Mouse (Mus musculus) heart, adult 2 months (tissue): ENCODE data around the gene Rrn3. TPM values are rescaled to one million over a fixed set of nuclear protein-coding genes. Genes with fewer than 3 reads are reported as not detected.
"Not testable (repeated sequence)": the region's sequence is repeated elsewhere in the genome, so short reads cannot be mapped to it uniquely, and the experiment has no call there.

ENCODE experiments used
- DNase-seq, 2 experiments: peaks; one replicate each; pipeline ENCODE4 v3.0.0; 2021
- H3K27ac ChIP-seq: fragments of 200-600 bp; 2 replicates; pipeline ENCODE4 v1.8.1; 2022
- H3K27me3 ChIP-seq: fragments of 200-500 bp; 2 replicates; pipeline ENCODE4 v1.6.1; 2012; ENCODE audit warnings: mild to moderate bottlenecking, low read length, inconsistent platforms, mixed read lengths; ENCODE audit not compliant: control insufficient read depth, insufficient read depth
- H3K36me3 ChIP-seq: fragments of 200-500 bp; 2 replicates; pipeline ENCODE4 v1.6.1; 2012; ENCODE audit warnings: low read length, inconsistent platforms; ENCODE audit not compliant: control insufficient read depth, insufficient read depth
- H3K4me1 ChIP-seq: fragments of 200-500 bp; 2 replicates; pipeline ENCODE4 v1.6.1; 2011; ENCODE audit warnings: low read length; ENCODE audit not compliant: control insufficient read depth, insufficient read depth
- H3K4me3 ChIP-seq: fragments of 200-600 bp; 2 replicates; pipeline ENCODE4 v1.8.1; 2022
- H3K79me2 ChIP-seq: fragments of 200-500 bp; replicated peaks from 2 replicates; pipeline ENCODE4 v1.6.1; 2012; ENCODE audit warnings: mild to moderate bottlenecking, inconsistent platforms, low read length, moderate library complexity, mixed read lengths; ENCODE audit not compliant: control insufficient read depth, insufficient read depth
- H3K9ac ChIP-seq: fragments of 200-500 bp; 2 replicates; pipeline ENCODE4 v1.6.1; 2012; ENCODE audit warnings: low read depth, mild to moderate bottlenecking, control low read depth, inconsistent platforms, low read length, mixed read lengths
- CTCF ChIP-seq: fragments of 200-600 bp; IDR thresholded peaks from 2 replicates; pipeline ENCODE4 v1.8.1; 2022; ENCODE audit warnings: antibody characterized with exemption, mild to moderate bottlenecking, moderate library complexity
- EP300 ChIP-seq: fragments of 200-500 bp; IDR thresholded peaks from 2 replicates; pipeline ENCODE4 v1.6.1; 2011; ENCODE audit warnings: low read depth, low read length, control low read depth; ENCODE audit not compliant: insufficient read depth
- POLR2A ChIP-seq: fragments of 200-500 bp; IDR thresholded peaks from 2 replicates; pipeline ENCODE4 v1.6.1; 2011; ENCODE audit warnings: mild to moderate bottlenecking, low read depth, low read length, control low read depth; ENCODE audit not compliant: insufficient read depth
- WGBS: fragments of 180-500 bp; shearing (Covaris S2); methylation state at CpG from one replicate; pipeline ENCODE4 v1.1.7; 2018; 5-methylcytosine and 5-hydroxymethylcytosine counted together
- intact Hi-C: fragments of 180-260 bp; cut with DNase I; formaldehyde crosslinking; loops from one replicate; pipeline ENCODE4 v1.15.1; 2025
- long read RNA-seq: library from polyadenylated mRNA; stranded (forward); transcript quantifications from one replicate; pipeline ENCODE4 v2.0.0, GENCODE M21; 2021
- polyA plus RNA-seq: library from polyadenylated mRNA; depleted of rRNA; stranded (reverse); fragments of >200 nt; gene quantifications from 2 replicates; pipeline ENCODE4 v1.2.3, GENCODE M21; 2012; rRNA removed
- total RNA-seq, 2 experiments: library from RNA; stranded (reverse); gene quantifications; 2 replicates each; pipeline ENCODE4 v1.2.3; 2021

The Rrn3 gene
- total RNA-seq (10 to 100 TPM; 37.9 to 38.3 TPM), polyA plus RNA-seq (17.2 and 25.4 TPM in 2 replicates)
- long read RNA-seq, transcript Rrn3-201 (18 exons, 3,582 nt) = major isoform, 47 of 55 reads
- long read RNA-seq, partial matches to known transcripts = 3 of 55 reads
- long read RNA-seq, other reads (novel, unspliced or antisense) = 5 of 55 reads

DNA sequence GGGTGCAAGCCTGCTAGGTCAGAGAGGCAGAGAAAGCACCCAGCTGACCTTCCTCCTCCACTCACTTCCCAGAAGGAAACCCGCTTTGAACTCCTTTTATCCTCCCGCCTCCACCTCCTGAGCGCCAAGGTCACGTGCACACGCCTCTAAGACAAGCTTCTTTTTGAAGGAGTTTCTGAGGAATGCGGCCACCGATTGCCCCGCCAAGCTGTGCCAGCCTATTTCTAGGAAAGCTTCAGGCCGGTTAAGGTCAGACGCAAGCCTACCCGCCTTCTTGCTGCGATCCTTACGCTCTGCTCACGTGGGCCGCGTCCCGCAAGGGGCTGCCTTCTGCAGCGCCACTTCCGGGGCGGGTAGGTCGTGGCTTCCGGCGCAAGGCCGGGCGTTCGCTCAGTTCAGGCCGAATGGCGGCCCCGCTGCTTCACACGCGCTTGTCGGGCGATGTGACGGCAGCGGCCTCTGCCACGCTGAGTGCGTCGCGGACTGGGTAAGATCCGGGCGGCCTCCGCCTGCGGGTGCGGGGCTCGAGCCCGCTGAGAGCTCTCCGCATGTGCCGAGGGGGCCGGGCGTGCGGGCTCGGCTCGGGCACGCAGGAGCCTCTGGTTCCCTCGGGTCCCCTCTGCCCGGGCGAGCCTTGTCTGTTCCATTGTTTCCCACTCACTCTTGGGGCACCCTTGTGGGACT, at the start of gene Rrn3:
Gene Rrn3 (plus strand): TSS at position 356 of the 684 bp plus-strand sequence.
- intact Hi-C loops = loop anchor here (1.0 to 5.0 kb wide), 3 partner anchors 26 to 108 kb away; partner anchors contain the start of genes 3110001I22Rik, Bfar and Ntan1
- DNase-seq = peak; percentile 92 to 93
- TF ChIP-seq POLR2A (peak; percentile 96), EP300 (peak; percentile 59; the same call in 1 of the 2 replicates), CTCF (0 out of 2 replicates have a peak, but pooled peaks have one; percentile 10)

DNA sequence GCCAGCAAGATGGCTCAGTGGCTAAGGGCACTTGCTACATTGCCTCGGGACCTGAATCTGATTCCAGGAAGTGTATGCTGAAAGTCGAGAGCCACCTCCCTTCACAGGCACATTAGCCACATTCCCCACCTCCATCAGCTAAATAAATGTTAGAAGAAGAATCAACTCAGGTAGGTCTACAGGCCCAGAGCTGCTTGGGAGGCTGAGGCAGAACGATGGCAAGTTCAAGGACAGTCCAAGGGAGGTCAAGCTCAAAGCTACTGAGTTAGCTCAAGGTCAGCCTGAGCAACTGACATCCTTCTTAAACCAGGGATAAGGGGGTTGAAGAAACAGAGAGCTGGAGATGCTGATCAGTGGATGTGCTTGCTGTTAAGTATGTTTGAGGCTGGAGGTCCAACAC, 47.7 kb upstream of the Rrn3 start:
- TF ChIP-seq CTCF (no peak), EP300 (no peak), POLR2A (no peak)
- Histone ChIP-seq H3K79me2 (no peaks in the 10 kb centered on the region), H3K27me3 (no peaks in the 10 kb centered on the region), H3K4me3 (no peak overlapping the region), H3K27ac (no peak overlapping the region), H3K36me3 (no peaks in the 10 kb centered on the region), H3K4me1 (no peaks in the 10 kb centered on the region), H3K9ac (no peak overlapping the region)
- intact Hi-C loops = loop anchor here (5.0 to 10.0 kb wide), 4 partner anchors 90 to 618 kb away; no protein-coding TSS in a partner anchor
- DNase-seq = no peak
- 77% methylated on average over 3 of the region's 3 CpGs for WGBS

More for the DNA sequence above, at the start of gene Rrn3:
- H3K27ac ChIP-seq = peak within 1 kb of the TSS; percentile 93
- WGBS = under 1% methylated on average over 57 of the region's 57 CpGs
- no peaks in the 10 kb centered on the region for H3K27me3 ChIP-seq
- H3K9ac ChIP-seq = peak within 1 kb of the TSS; percentile 92
- H3K79me2 ChIP-seq = no peaks in the 10 kb centered on the region
- H3K36me3 ChIP-seq = peaks cover 7% of the 10 kb centered on the region
- H3K4me1 ChIP-seq = peaks cover 4% of the 10 kb centered on the region
- peak within 1 kb of the TSS; percentile 86 for H3K4me3 ChIP-seq

DNA sequence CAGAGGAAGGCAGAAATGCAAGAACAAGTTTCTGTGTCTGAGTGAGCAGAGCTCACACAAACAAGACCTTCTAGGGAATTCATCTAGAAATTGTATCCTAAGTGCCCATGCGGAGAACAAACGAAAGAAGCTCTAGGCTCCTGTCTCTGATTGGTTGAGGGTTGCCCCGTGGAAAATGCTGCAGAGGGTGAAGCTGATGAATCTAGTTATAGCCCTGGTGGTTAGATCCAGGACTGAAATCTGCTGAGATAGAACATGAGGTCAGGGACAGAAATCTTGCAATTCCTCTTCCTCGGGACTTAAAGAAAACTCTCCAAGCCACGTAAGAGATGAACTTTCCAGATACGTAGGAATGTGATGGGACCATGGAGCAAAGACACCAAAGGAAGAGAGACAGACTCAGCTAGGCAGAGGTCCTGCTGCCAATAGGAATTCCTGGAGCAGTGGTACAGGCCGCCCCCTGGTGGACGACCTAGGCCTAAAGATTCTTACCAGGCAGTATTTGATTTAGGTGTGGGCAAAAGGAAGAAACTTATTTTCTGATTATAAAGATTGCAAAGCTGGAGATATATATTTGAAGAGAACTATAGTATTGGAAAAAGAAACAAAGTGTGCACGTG, 46.9 kb upstream of the Rrn3 start:
- 15% methylated on average over 9 of the region's 9 CpGs for WGBS
- intact Hi-C loops = loop anchor here (5.0 to 10.0 kb wide), 4 partner anchors 91 to 619 kb away; no protein-coding TSS in a partner anchor
- Histone ChIP-seq H3K36me3 (no peaks in the 10 kb centered on the region), H3K4me1 (no peaks in the 10 kb centered on the region), H3K9ac (no peak overlapping the region), H3K27ac (no peak overlapping the region), H3K4me3 (no peak overlapping the region), H3K79me2 (no peaks in the 10 kb centered on the region), H3K27me3 (no peaks in the 10 kb centered on the region)
- TF ChIP-seq EP300 = no peak
- peak; percentile 91 for TF ChIP-seq CTCF
- TF ChIP-seq POLR2A = no peak
- peak; percentile 62 to 82 for DNase-seq

DNA sequence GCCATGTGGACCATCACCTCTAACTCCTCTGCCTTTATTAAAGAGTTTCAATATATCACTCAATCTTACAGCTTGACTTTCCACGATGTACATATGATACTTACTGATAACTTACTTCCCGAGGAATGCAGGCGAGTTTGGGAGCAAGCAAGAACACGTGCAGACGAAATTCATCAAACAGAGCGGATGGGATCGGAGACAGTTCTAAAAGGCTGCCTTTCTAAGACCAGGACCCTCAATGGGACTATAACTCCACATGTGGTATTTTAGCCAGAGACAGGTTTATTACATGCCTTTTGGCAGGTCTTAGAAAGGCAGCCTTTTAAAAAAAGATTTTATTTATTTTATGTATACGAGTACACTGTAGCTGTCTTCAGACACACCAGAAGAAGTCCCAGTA, 44.5 kb upstream of the Rrn3 start:
- WGBS = 73% methylated on average over 8 of the region's 8 CpGs
- no peak overlapping the region for H3K9ac ChIP-seq
- H3K4me3 ChIP-seq = no peak overlapping the region
- no peak for TF ChIP-seq EP300
- no peak for TF ChIP-seq POLR2A
- TF ChIP-seq CTCF = no peak
- H3K27me3 ChIP-seq = no peaks in the 10 kb centered on the region
- H3K36me3 ChIP-seq = no peaks in the 10 kb centered on the region
- no peaks in the 10 kb centered on the region for H3K4me1 ChIP-seq
- intact Hi-C loops = loop anchor here (10.0 kb wide), 1 partner anchor 621 kb away; no protein-coding TSS in a partner anchor
- H3K79me2 ChIP-seq = no peaks in the 10 kb centered on the region
- no peak for DNase-seq
- H3K27ac ChIP-seq = no peak overlapping the region

- 51% methylated on average over 4 of the region's 4 CpGs for WGBS
- H3K4me1 ChIP-seq, H3K36me3 ChIP-seq, H3K27me3 ChIP-seq, H3K4me3 ChIP-seq, H3K9ac ChIP-seq, H3K79me2 ChIP-seq, DNase-seq, H3K27ac ChIP-seq: not testable (repeated sequence)
- intact Hi-C loops = loop anchor here (10.0 kb wide), 1 partner anchor 624 kb away; no protein-coding TSS in a partner anchor
Observed at GRCm38 (mm10) chr16:13739044-13739443, 41.5 kb upstream of the Rrn3 start.

DNA sequence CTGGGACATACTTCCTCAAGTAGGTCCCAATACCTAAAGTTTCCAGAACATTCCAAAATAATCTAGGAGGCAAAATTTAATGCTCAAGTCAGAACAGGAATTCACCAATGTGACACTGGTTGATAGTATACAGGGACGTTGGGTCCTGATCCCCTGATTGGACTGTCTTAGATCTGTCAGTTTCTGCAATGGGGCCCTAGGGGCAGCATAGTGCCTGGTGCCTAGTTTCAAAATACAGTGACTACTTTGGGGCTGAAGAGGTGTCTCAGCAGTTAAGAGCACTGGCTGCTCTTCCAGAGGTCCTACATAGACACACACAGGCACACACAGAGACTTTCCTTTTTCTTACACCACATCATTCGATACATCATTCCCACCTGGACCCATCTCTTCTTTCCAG, 39.7 kb upstream of the Rrn3 start:
- no peaks in the 10 kb centered on the region for H3K79me2 ChIP-seq
- H3K36me3 ChIP-seq = no peaks in the 10 kb centered on the region
- no peak overlapping the region for H3K4me3 ChIP-seq
- DNase-seq = no peak
- no peaks in the 10 kb centered on the region for H3K27me3 ChIP-seq
- no peak overlapping the region for H3K9ac ChIP-seq
- no peak for TF ChIP-seq EP300
- intact Hi-C loops = no loop called here
- no peak overlapping the region for H3K27ac ChIP-seq
- 83% methylated on average over 2 of the region's 2 CpGs for WGBS
- no peaks in the 10 kb centered on the region for H3K4me1 ChIP-seq
